Mouse (Mus musculus): ENCODE data around the gene Rhebl1. TPM values are rescaled to one million over a fixed set of nuclear protein-coding genes. Genes with fewer than 3 reads are reported as not detected.

Rhebl1 gene
- polyA plus RNA-seq, 1 experiment from 2014 or later = 23.4 TPM

GRCm38 (mm10) chr15:98853161-98853937 is 41.0 kb downstream of the Rhebl1 start:
- peaks cover 100% of the 10 kb centered on the region for H3K36me3 ChIP-seq
- no peaks in the 10 kb centered on the region for H3K27me3 ChIP-seq
- H3K4me2 ChIP-seq = no peak overlapping the region
- no peak overlapping the region for H3K9ac ChIP-seq
- no peak overlapping the region for H3K4me3 ChIP-seq
- H3K4me1 ChIP-seq = no peaks in the 10 kb centered on the region
- ATAC-seq (ENCODE audit: insufficient number of reproducible peaks, insufficient read depth, low FRiP score, low TSS enrichment, low read depth) = no peak
- no peaks in the 10 kb centered on the region for H3K9me3 ChIP-seq
- 93% methylated on average over 28 of the region's 28 CpGs for WGBS
- no peak overlapping the region for H3K27ac ChIP-seq

GRCm38 (mm10) chr15:98852733-98853132 is 41.6 kb downstream of the Rhebl1 start:
- H3K27me3 ChIP-seq = no peaks in the 10 kb centered on the region
- no peaks in the 10 kb centered on the region for H3K4me1 ChIP-seq
- H3K9ac ChIP-seq = no peak overlapping the region
- 89% methylated on average over 9 of the region's 9 CpGs for WGBS
- H3K9me3 ChIP-seq = no peaks in the 10 kb centered on the region
- no peak overlapping the region for H3K27ac ChIP-seq
- no peak overlapping the region for H3K4me2 ChIP-seq
- H3K4me3 ChIP-seq = no peak overlapping the region
- no peak for ATAC-seq (ENCODE audit: insufficient number of reproducible peaks, insufficient read depth, low FRiP score, low TSS enrichment, low read depth)
- H3K36me3 ChIP-seq = peaks cover 100% of the 10 kb centered on the region

- H3K36me3 ChIP-seq = peaks cover 100% of the 10 kb centered on the region
- H3K4me3 ChIP-seq = no peak overlapping the region
- ATAC-seq (ENCODE audit: insufficient number of reproducible peaks, insufficient read depth, low FRiP score, low TSS enrichment, low read depth) = no peak
- 91% methylated on average over 9 of the region's 9 CpGs for WGBS
- H3K27ac ChIP-seq = no peak overlapping the region
- no peaks in the 10 kb centered on the region for H3K27me3 ChIP-seq
- H3K9me3 ChIP-seq = no peaks in the 10 kb centered on the region
- no peaks in the 10 kb centered on the region for H3K4me1 ChIP-seq
- H3K4me2 ChIP-seq = no peak overlapping the region
- H3K9ac ChIP-seq = no peak overlapping the region
These were observed 42.3 kb downstream of the Rhebl1 start for GRCm38 (mm10) chr15:98852071-98852470.

GRCm38 (mm10) chr15:98851229-98851818 is 43.0 kb downstream of the Rhebl1 start:
- Histone ChIP-seq H3K27me3 (no peaks in the 10 kb centered on the region), H3K4me3 (no peak overlapping the region), H3K9me3 (no peaks in the 10 kb centered on the region), H3K9ac (no peak overlapping the region), H3K27ac (no peak overlapping the region), H3K4me2 (no peak overlapping the region), H3K4me1 (no peaks in the 10 kb centered on the region), H3K36me3 (peaks cover 100% of the 10 kb centered on the region)
- WGBS = 91% methylated on average over 21 of the region's 21 CpGs
- no peak for ATAC-seq (ENCODE audit: insufficient number of reproducible peaks, insufficient read depth, low FRiP score, low TSS enrichment, low read depth)

- 92% methylated on average over 14 of the region's 14 CpGs for WGBS
- no peaks in the 10 kb centered on the region for H3K9me3 ChIP-seq
- no peaks in the 10 kb centered on the region for H3K27me3 ChIP-seq
- ATAC-seq (ENCODE audit: insufficient number of reproducible peaks, insufficient read depth, low FRiP score, low TSS enrichment, low read depth) = no peak
- no peaks in the 10 kb centered on the region for H3K4me1 ChIP-seq
- no peak overlapping the region for H3K4me2 ChIP-seq
- H3K27ac ChIP-seq = no peak overlapping the region
- H3K9ac ChIP-seq = no peak overlapping the region
- no peak overlapping the region for H3K4me3 ChIP-seq
- peaks cover 100% of the 10 kb centered on the region for H3K36me3 ChIP-seq
These were observed 43.7 kb downstream of the Rhebl1 start for GRCm38 (mm10) chr15:98850668-98851067.

GRCm38 (mm10) chr15:98849956-98850600 is 44.3 kb downstream of the Rhebl1 start:
- Histone ChIP-seq H3K27me3 (no peaks in the 10 kb centered on the region), H3K9ac (no peak overlapping the region; the same call in 1 of the 2 replicates), H3K9me3 (no peaks in the 10 kb centered on the region), H3K4me1 (no peaks in the 10 kb centered on the region), H3K4me2 (no peak overlapping the region), H3K36me3 (peaks cover 100% of the 10 kb centered on the region), H3K4me3 (no peak overlapping the region), H3K27ac (no peak overlapping the region)
- WGBS = 89% methylated on average over 16 of the region's 16 CpGs
- ATAC-seq (ENCODE audit: insufficient number of reproducible peaks, insufficient read depth, low FRiP score, low TSS enrichment, low read depth) = no peak

- Histone ChIP-seq H3K9ac (no peak overlapping the region), H3K36me3 (peaks cover 100% of the 10 kb centered on the region), H3K4me2 (no peak overlapping the region), H3K27me3 (no peaks in the 10 kb centered on the region), H3K4me3 (no peak overlapping the region), H3K9me3 (no peaks in the 10 kb centered on the region), H3K27ac (no peak overlapping the region), H3K4me1 (no peaks in the 10 kb centered on the region)
- WGBS = 93% methylated on average over 11 of the region's 11 CpGs
- ATAC-seq (ENCODE audit: insufficient number of reproducible peaks, insufficient read depth, low FRiP score, low TSS enrichment, low read depth) = no peak
These were observed 45.2 kb downstream of the Rhebl1 start for GRCm38 (mm10) chr15:98849165-98849564.

- no peak for ATAC-seq (ENCODE audit: insufficient number of reproducible peaks, insufficient read depth, low FRiP score, low TSS enrichment, low read depth)
- Histone ChIP-seq H3K27ac (no peak overlapping the region), H3K4me2 (no peak overlapping the region), H3K4me1 (no peaks in the 10 kb centered on the region), H3K9me3 (no peaks in the 10 kb centered on the region), H3K36me3 (peaks cover 100% of the 10 kb centered on the region), H3K27me3 (no peaks in the 10 kb centered on the region), H3K9ac (no peak overlapping the region), H3K4me3 (no peak overlapping the region)
- 87% methylated on average over 8 of the region's 8 CpGs for WGBS
These were observed 48.2 kb downstream of the Rhebl1 start for GRCm38 (mm10) chr15:98846140-98846539.

- no peak overlapping the region for H3K9ac ChIP-seq
- no peaks in the 10 kb centered on the region for H3K27me3 ChIP-seq
- no peak overlapping the region for H3K27ac ChIP-seq
- WGBS = 90% methylated on average over 2 of the region's 2 CpGs
- peaks cover 100% of the 10 kb centered on the region for H3K36me3 ChIP-seq
- H3K4me2 ChIP-seq = no peak overlapping the region
- H3K9me3 ChIP-seq = no peaks in the 10 kb centered on the region
- H3K4me3 ChIP-seq = no peak overlapping the region
- no peaks in the 10 kb centered on the region for H3K4me1 ChIP-seq
- no peak for ATAC-seq (ENCODE audit: insufficient number of reproducible peaks, insufficient read depth, low FRiP score, low TSS enrichment, low read depth)
These were observed 49.2 kb downstream of the Rhebl1 start for GRCm38 (mm10) chr15:98845149-98845548.

- H3K27ac ChIP-seq = no peak overlapping the region
- H3K4me2 ChIP-seq = no peak overlapping the region
- WGBS = 85% methylated on average over 11 of the region's 11 CpGs
- no peak overlapping the region for H3K4me3 ChIP-seq
- ATAC-seq (ENCODE audit: insufficient number of reproducible peaks, insufficient read depth, low FRiP score, low TSS enrichment, low read depth) = no peak
- H3K9me3 ChIP-seq = no peaks in the 10 kb centered on the region
- H3K36me3 ChIP-seq = peaks cover 100% of the 10 kb centered on the region
- no peak overlapping the region for H3K9ac ChIP-seq
- no peaks in the 10 kb centered on the region for H3K4me1 ChIP-seq
- H3K27me3 ChIP-seq = no peaks in the 10 kb centered on the region
These were observed 50.6 kb downstream of the Rhebl1 start for GRCm38 (mm10) chr15:98843595-98844223.

- H3K27ac ChIP-seq = no peak overlapping the region
- H3K27me3 ChIP-seq = no peaks in the 10 kb centered on the region
- H3K9ac ChIP-seq = no peak overlapping the region
- 95% methylated on average over 30 of the region's 30 CpGs for WGBS
- H3K4me1 ChIP-seq = no peaks in the 10 kb centered on the region
- peaks cover 100% of the 10 kb centered on the region for H3K36me3 ChIP-seq
- no peak for ATAC-seq (ENCODE audit: insufficient number of reproducible peaks, insufficient read depth, low FRiP score, low TSS enrichment, low read depth)
- H3K9me3 ChIP-seq = no peaks in the 10 kb centered on the region
- H3K4me3 ChIP-seq = no peak overlapping the region
- H3K4me2 ChIP-seq = no peak overlapping the region
These were observed 54.4 kb downstream of the Rhebl1 start for GRCm38 (mm10) chr15:98839671-98840585.

Measured in embryonic facial prominence, embryonic 13.5 days (tissue).